Mouse (Mus musculus) olfactory bulb, adult 2 months (tissue): Measurements from ENCODE around the gene Ttc23.

Experiments used
- CTCF ChIP-seq: fragments of 200-500 bp; IDR thresholded peaks from 2 replicates; pipeline ENCODE4 v1.5.1; 2012; ENCODE audit warnings: low read depth, mild to moderate bottlenecking, low read length, moderate library complexity; ENCODE audit not compliant: insufficient read depth
- POLR2A ChIP-seq: fragments of 200-500 bp; IDR thresholded peaks from 2 replicates; pipeline ENCODE4 v1.6.1; 2012; ENCODE audit warnings: mild to moderate bottlenecking, low read depth, low read length, moderate library complexity; ENCODE audit not compliant: insufficient read depth

DNA sequence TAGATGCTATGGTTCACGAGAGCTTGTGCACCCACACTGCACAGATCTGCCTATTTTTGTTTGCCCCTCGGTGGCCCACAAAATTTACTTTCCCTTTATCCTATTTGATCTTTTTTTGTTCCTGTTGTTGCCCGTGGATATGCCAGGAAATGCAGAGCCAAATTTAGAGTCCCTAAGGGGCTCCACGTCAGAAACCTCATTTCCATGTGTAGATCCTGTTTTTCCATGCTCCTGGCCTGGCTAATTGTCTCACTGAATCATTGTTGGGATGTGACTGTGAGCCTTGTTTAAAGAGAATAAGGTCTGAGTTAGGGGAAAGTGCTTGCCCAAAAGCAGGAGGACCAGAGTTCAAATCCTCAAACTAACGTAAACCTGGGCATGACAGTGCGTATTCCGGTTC lies 68.0 kb downstream of the Ttc23 start:
- TF ChIP-seq POLR2A (no peak), CTCF (no peak)
